ENCODE assay signal across 13 mouse cellular contexts in the genomic region with DNA sequence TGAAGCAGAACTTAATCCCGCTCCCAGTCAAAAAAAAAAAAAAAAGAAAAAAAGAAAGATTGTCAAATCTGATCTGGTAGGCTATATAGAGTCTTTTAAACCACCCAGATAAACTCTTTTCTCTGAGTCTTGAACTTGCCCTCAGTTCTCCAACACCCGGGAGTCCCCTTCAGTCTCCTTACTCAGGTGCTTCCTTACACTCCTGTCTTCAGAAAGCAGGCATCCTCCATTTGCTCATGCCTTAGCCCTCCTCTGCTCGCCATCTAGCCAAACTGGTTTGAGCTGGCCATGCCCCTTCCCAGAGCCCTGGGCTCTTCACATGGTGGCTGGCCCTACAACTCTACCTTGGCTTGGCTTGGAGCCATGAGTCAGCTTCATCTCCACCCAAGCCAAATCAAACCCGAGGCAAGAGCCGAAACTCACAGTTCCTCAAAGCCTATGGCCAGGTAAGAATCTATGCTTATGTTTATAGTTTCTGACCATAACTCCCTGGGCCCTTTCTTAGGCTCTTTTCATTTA. TPM values are rescaled to one million over a fixed set of nuclear protein-coding genes. Genes with fewer than 3 reads are reported as not detected.
DNase-seq lines count a peak whose midpoint lies in the region; ATAC-seq and TF ChIP-seq lines count a peak whose summit lies in the region.
"Had no signal": no experiment of that assay in that cellular context is flagged by ENCODE, and none has a peak within 500 bp of the region (broad histone marks: within the 10 kb centered on the region; RNA-seq: fewer than 3 reads in every experiment).

A gene (plus strand): TSS at position 51 of the 519 bp plus-strand sequence.

- H3K9me3 ChIP-seq in kidney, embryonic 14.5 days (ENCODE audit: control insufficient read depth, low read length): no peaks in the 10 kb centered on the region
- H3K9me3 ChIP-seq in MEL (replicated peaks; ENCODE audit: insufficient read depth, low read length): no peaks in the 10 kb centered on the region
- no peaks in the 10 kb centered on the region for H3K9me3 ChIP-seq in heart, embryonic 11.5 days (replicated peaks; ENCODE audit: control insufficient read depth, low read length)
- H3K9me3 ChIP-seq: lung, embryonic 15.5 days; midbrain, embryonic 15.5 days had no signal

- 87% methylated on average over 5 of the region's 5 CpGs for WGBS in kidney, embryonic 14.5 days
- 92% methylated on average over 5 of the region's 5 CpGs for WGBS in heart, embryonic 11.5 days (ENCODE audit: insufficient replicate concordance)

- no peaks in the 10 kb centered on the region for H3K27me3 ChIP-seq in kidney, embryonic 14.5 days (ENCODE audit: control insufficient read depth, insufficient read depth, low read length)
- no peaks in the 10 kb centered on the region for H3K27me3 ChIP-seq in MEL (ENCODE audit: control insufficient read depth in 1 of 2, insufficient read depth in 2 of 2, low read length in 2 of 2)
- no peaks in the 10 kb centered on the region for H3K27me3 ChIP-seq in heart, embryonic 11.5 days (ENCODE audit: control insufficient read depth, insufficient read depth, low read length)
- H3K27me3 ChIP-seq: lung, embryonic 15.5 days; midbrain, embryonic 15.5 days had no signal

- TF ChIP-seq CTCF in MEL (IDR thresholded peaks at IDR 0.05 in 2 of 3, conservative IDR thresholded peaks at IDR 0.05 in 1 of 3; ENCODE audit: control insufficient read depth in 1 of 3, insufficient read depth in 1 of 3, low read depth in 2 of 3, low read length in 3 of 3, poor library complexity in 1 of 3, severe bottlenecking in 1 of 3): no peak

- ATAC-seq in kidney, embryonic 14.5 days (ENCODE audit: low FRiP score, low TSS enrichment): no peak; the same call in 1 of the 2 replicates
- no peak for ATAC-seq in heart, embryonic 11.5 days (replicated peaks; ENCODE audit: insufficient number of reproducible peaks, low FRiP score, low TSS enrichment)
- ATAC-seq: midbrain, embryonic 15.5 days had no signal

- no peak within 1 kb of the TSS for H3K4me2 ChIP-seq in kidney, embryonic 14.5 days (replicated peaks; ENCODE audit: low read depth, low read length)
- H3K4me2 ChIP-seq in heart, embryonic 11.5 days: no peak within 1 kb of the TSS
- H3K4me2 ChIP-seq: lung, embryonic 15.5 days; midbrain, embryonic 15.5 days had no signal

- no peaks in the 10 kb centered on the region; the same call in 1 of the 2 replicates for H3K4me1 ChIP-seq in kidney, embryonic 14.5 days (ENCODE audit: control insufficient read depth, insufficient read depth, low read length)
- H3K4me1 ChIP-seq in MEL (ENCODE audit: control insufficient read depth in 1 of 2, insufficient read depth in 2 of 2, low read length in 2 of 2): no peaks in the 10 kb centered on the region
- H3K4me1 ChIP-seq in heart, embryonic 11.5 days (ENCODE audit: control insufficient read depth, insufficient read depth, low read length): no peaks in the 10 kb centered on the region
- H3K4me1 ChIP-seq: midbrain, embryonic 15.5 days had no signal

- no peak within 1 kb of the TSS for H3K9ac ChIP-seq in kidney, embryonic 14.5 days (ENCODE audit: low read depth, low read length)
- no peak within 1 kb of the TSS for H3K9ac ChIP-seq in MEL (ENCODE audit: control insufficient read depth, low read depth, low read length, poor library complexity, severe bottlenecking)
- H3K9ac ChIP-seq in heart, embryonic 11.5 days (ENCODE audit: low read depth, low read length): no peak within 1 kb of the TSS
- H3K9ac ChIP-seq: lung, embryonic 15.5 days; midbrain, embryonic 15.5 days had no signal

- DNase-seq in cerebellum, postnatal 14 days: peak; percentile 43 to 56
- no peak for DNase-seq in cerebellum, adult 9-11 months
- peak; percentile 31 to 48 for DNase-seq in kidney, postnatal 25 days
- DNase-seq in MEL (ENCODE audit: low read depth, low spot score): no peak
- DNase-seq in lung, postnatal 14 days: peak; percentile 14
- no peak for DNase-seq in gastrocnemius, adult 18-20 months (ENCODE audit: low spot score)
- DNase-seq: heart, adult 2 months had no signal

- peaks cover 72% of the 10 kb centered on the region for H3K36me3 ChIP-seq in kidney, embryonic 14.5 days (ENCODE audit: control insufficient read depth, insufficient read depth, low read length)
- H3K36me3 ChIP-seq in MEL (ENCODE audit: control insufficient read depth in 1 of 2, insufficient read depth in 2 of 2, low read length in 2 of 2): peaks cover 0 to 10% of the 10 kb centered on the region in 2 experiments; a peak in 2 of 4 replicates
- peaks cover 37% of the 10 kb centered on the region for H3K36me3 ChIP-seq in heart, embryonic 11.5 days (ENCODE audit: control insufficient read depth, insufficient read depth, low read length)

- no peak for TF ChIP-seq RAD21 in MEL (IDR thresholded peaks at IDR 0.05; ENCODE audit: low read depth, low read length)

- no peak within 1 kb of the TSS for H3K27ac ChIP-seq in kidney, embryonic 14.5 days (ENCODE audit: low read depth, low read length)
- no peak within 1 kb of the TSS for H3K27ac ChIP-seq in MEL (ENCODE audit: control insufficient read depth, low read depth, low read length)
- no peak within 1 kb of the TSS for H3K27ac ChIP-seq in heart, embryonic 11.5 days (ENCODE audit: low read depth, low read length)
- H3K27ac ChIP-seq: heart, adult 2 months; lung, embryonic 15.5 days; midbrain, embryonic 15.5 days had no signal

- no peak within 1 kb of the TSS for H3K4me3 ChIP-seq in kidney, embryonic 14.5 days (ENCODE audit: low read length)
- no peak within 1 kb of the TSS for H3K4me3 ChIP-seq in MEL (ENCODE audit: control insufficient read depth in 1 of 2, insufficient read depth in 1 of 2, low read depth in 2 of 2, low read length in 2 of 2)
- no peak within 1 kb of the TSS for H3K4me3 ChIP-seq in heart, embryonic 11.5 days (ENCODE audit: low read depth, low read length)
- H3K4me3 ChIP-seq: erythroblast, embryonic 14.5 days; heart, adult 2 months; lung, embryonic 15.5 days; midbrain, embryonic 15.5 days had no signal

- H3K79me2 ChIP-seq in MEL (ENCODE audit: control insufficient read depth, insufficient read depth, low read length, poor library complexity): no peaks in the 10 kb centered on the region

- TF ChIP-seq EP300 in MEL (IDR thresholded peaks at IDR 0.05; ENCODE audit: low read depth in 1 of 2, low read length in 2 of 2): no peak

- TF ChIP-seq POLR2A in MEL (IDR thresholded peaks at IDR 0.05; ENCODE audit: control insufficient read depth in 1 of 2, insufficient read depth in 1 of 2, low read depth in 1 of 2, low read length in 2 of 2, poor library complexity in 1 of 2): no peak

TF ChIP-seq in MEL, 35 proteins besides CTCF, POLR2A, EP300 and RAD21:
- TF ChIP-seq ZMIZ1 (IDR thresholded peaks at IDR 0.05; ENCODE audit: low read depth, low read length) (no peak), ZNF384 (IDR thresholded peaks at IDR 0.05; ENCODE audit: low read depth, low read length) (0 out of 2 replicates have a peak, but pooled peaks have one; percentile 44)

RNA-seq across cellular contexts. Expression of the gene that starts here (rescaled TPM):
- 6.3 and 10.0 TPM in 2 replicates for polyA plus RNA-seq in kidney, embryonic 14.5 days (2014; fragmentation: Nextera tagmentation; extraction: Ambion mirVana)
- not detected in 2 replicates for total RNA-seq in MEL (2012; rRNA removed)
- not detected for polyA plus RNA-seq in MEL (2012; ENCODE audit: insufficient read depth in 1 of 2, insufficient read length in 2 of 2, low read depth in 1 of 2, low replicate concordance in 2 of 2, missing spikeins in 1 of 2)
- not detected for total RNA-seq in gastrocnemius, adult 18-20 months (2021)
- polyA plus RNA-seq in heart, embryonic 11.5 days (2014; fragmentation: Nextera tagmentation; extraction: Ambion mirVana): 3.0 and 5.6 TPM in 2 replicates
- total RNA-seq: heart, adult 2 months had no signal
- polyA plus RNA-seq: cortical plate, adult 2 months; heart, adult 2 months had no signal

Comparison
In these comparisons a context has a peak if more than half of its experiments do, and no peak if none do; other contexts are left out.
1. DNase-seq: peak in cerebellum, postnatal 14 days (2 of 2), kidney, postnatal 25 days (2 of 2) and lung, postnatal 14 days (single experiment); none in cerebellum, adult 9-11 months (single experiment), MEL (single experiment) and gastrocnemius, adult 18-20 months (single experiment).